Mouse (Mus musculus) megakaryocyte, embryonic 14.5 days (primary cell): ENCODE measurements around the gene Olfr1204. TPM values are rescaled to one million over a fixed set of nuclear protein-coding genes. Genes with fewer than 3 reads are reported as not detected.

ENCODE experiments used
- H3K27me3 ChIP-seq: replicated peaks from 2 replicates; pipeline ENCODE3; 2012; ENCODE audit warnings: inconsistent platforms
- H3K36me3 ChIP-seq: replicated peaks from 2 replicates; pipeline ENCODE3; 2012; ENCODE audit warnings: low read length, inconsistent platforms, mixed read lengths
- H3K4me1 ChIP-seq: 2 replicates; pipeline ENCODE4 v1.6.1; 2012; ENCODE audit warnings: inconsistent platforms
- H3K4me3 ChIP-seq: replicated peaks from 2 replicates; pipeline ENCODE3; 2012; ENCODE audit warnings: moderate library complexity, mild to moderate bottlenecking, inconsistent platforms
- H3K9me3 ChIP-seq: 2 replicates; pipeline ENCODE4 v1.6.1; 2012; ENCODE audit warnings: inconsistent platforms
- FLI1 ChIP-seq: IDR thresholded peaks from 2 replicates; pipeline ENCODE4 v1.6.1; 2012; ENCODE audit warnings: low read length, inconsistent platforms, mixed read lengths
- GATA1 ChIP-seq: IDR thresholded peaks from 3 replicates; pipeline ENCODE4 v1.6.1; 2012; ENCODE audit warnings: mixed read lengths, low read length, inconsistent platforms, borderline replicate concordance
- polyA plus RNA-seq: library from polyadenylated mRNA; stranded (reverse); fragments of >175 nt; gene quantifications from 2 replicates; pipeline ENCODE4 v1.2.3, GENCODE M21; 2012; ENCODE audit warnings: low replicate concordance; ENCODE audit not compliant: insufficient read depth

Olfr1204 gene
- polyA plus RNA-seq, result not detected in 2 replicates

GRCm38 (mm10) chr2:88848992-88849391 lies at the start of gene Olfr1204:
TSS of gene Olfr1204 (plus strand) at chr2:88849292.
- Histone ChIP-seq H3K36me3 (no peaks in the 10 kb centered on the region), H3K4me1 (no peaks in the 10 kb centered on the region), H3K27me3 (no peaks in the 10 kb centered on the region), H3K9me3 (no peaks in the 10 kb centered on the region), H3K4me3 (no peak within 1 kb of the TSS)
- TF ChIP-seq FLI1, result no peak
- TF ChIP-seq GATA1, result no peak

GRCm38 (mm10) chr2:88814196-88814595 lies 34.9 kb upstream of the Olfr1204 start, which contains the start of gene Olfr1202:
TSS of gene Olfr1202 (plus strand) at chr2:88814496.
- TF ChIP-seq GATA1, result no peak
- TF ChIP-seq FLI1, result no peak
- Histone ChIP-seq H3K9me3 (no peaks in the 10 kb centered on the region), H3K36me3 (no peaks in the 10 kb centered on the region), H3K4me1 (no peaks in the 10 kb centered on the region), H3K4me3 (no peak within 1 kb of the TSS), H3K27me3 (no peaks in the 10 kb centered on the region)

GRCm38 (mm10) chr2:88829437-88829836 lies 19.7 kb upstream of the Olfr1204 start, which contains the start of gene Olfr1205:
TSS of gene Olfr1205 (plus strand) at chr2:88829737.
- Histone ChIP-seq H3K36me3 (no peaks in the 10 kb centered on the region), H3K4me1 (no peaks in the 10 kb centered on the region), H3K4me3 (no peak within 1 kb of the TSS), H3K27me3 (no peaks in the 10 kb centered on the region), H3K9me3 (no peaks in the 10 kb centered on the region)
- TF ChIP-seq GATA1, result no peak
- no peak for TF ChIP-seq FLI1

- H3K4me1 ChIP-seq, result no peaks in the 10 kb centered on the region
- no peak for TF ChIP-seq FLI1
- no peak for TF ChIP-seq GATA1
- no peaks in the 10 kb centered on the region for H3K27me3 ChIP-seq
- no peaks in the 10 kb centered on the region for H3K9me3 ChIP-seq
- H3K36me3 ChIP-seq, result no peaks in the 10 kb centered on the region
- H3K4me3 ChIP-seq, result no peak overlapping the region
Observed at GRCm38 (mm10) chr2:88838477-88838876, 10.6 kb upstream of the Olfr1204 start.

GRCm38 (mm10) chr2:88862931-88863330 lies 13.8 kb downstream of the Olfr1204 start, which contains the start of gene Olfr1206:
TSS of gene Olfr1206 (plus strand) at chr2:88863231.
- no peaks in the 10 kb centered on the region for H3K4me1 ChIP-seq
- no peaks in the 10 kb centered on the region for H3K36me3 ChIP-seq
- H3K27me3 ChIP-seq, result no peaks in the 10 kb centered on the region
- H3K9me3 ChIP-seq, result peaks cover 5% of the 10 kb centered on the region; the same call in 1 of the 2 replicates
- H3K4me3 ChIP-seq, result no peak within 1 kb of the TSS
- TF ChIP-seq GATA1 (no peak), FLI1 (no peak)

- H3K27me3 ChIP-seq, result no peaks in the 10 kb centered on the region
- TF ChIP-seq GATA1 (no peak), FLI1 (no peak)
- H3K4me3 ChIP-seq, result no peak within 1 kb of the TSS
- H3K9me3 ChIP-seq, result 0 out of 2 replicates have a peak, but pooled peaks cover 3% of the 10 kb centered on the region
- H3K4me1 ChIP-seq, result no peaks in the 10 kb centered on the region
- no peaks in the 10 kb centered on the region for H3K36me3 ChIP-seq
Observed at GRCm38 (mm10) chr2:88902211-88902610, 53.1 kb downstream of the Olfr1204 start, which contains the start of gene Olfr1208. TSS of gene Olfr1208 (minus strand) at chr2:88902311.

Other genes with a start within 250 kb of the Olfr1204 start
- gene Olfr1191-ps1, start 208.8 kb upstream of the Olfr1204 start, polyA plus RNA-seq, result not detected in 2 replicates
- gene Olfr1192-ps1, start 200.8 kb upstream of the Olfr1204 start, polyA plus RNA-seq, result not detected in 2 replicates
- not detected in 2 replicates for gene Olfr1193, start 173.7 kb upstream of the Olfr1204 start, polyA plus RNA-seq
- gene Olfr1195, start 160.1 kb upstream of the Olfr1204 start, polyA plus RNA-seq, result not detected in 2 replicates
- not detected in 2 replicates for gene Olfr1196, start 144.7 kb upstream of the Olfr1204 start, polyA plus RNA-seq
- gene Olfr1197, start 116.9 kb upstream of the Olfr1204 start, polyA plus RNA-seq, result not detected in 2 replicates
- gene Olfr1198, start 97.9 kb upstream of the Olfr1204 start, polyA plus RNA-seq, result not detected in 2 replicates
- not detected in 2 replicates for gene Olfr1199, start 88.8 kb upstream of the Olfr1204 start, polyA plus RNA-seq
- not detected in 2 replicates for gene Olfr1200, start 78.8 kb upstream of the Olfr1204 start, polyA plus RNA-seq
- not detected in 2 replicates for gene Olfr1201, start 56.3 kb upstream of the Olfr1204 start, polyA plus RNA-seq
- 0.12 TPM in 1 of 2 replicates, not detected in the other for gene Olfr1202, start 34.8 kb upstream of the Olfr1204 start, polyA plus RNA-seq
- gene Olfr1205, start 19.6 kb upstream of the Olfr1204 start, polyA plus RNA-seq, result not detected in 2 replicates
- gene Olfr1206, start 13.9 kb downstream of the Olfr1204 start, polyA plus RNA-seq, result not detected in 2 replicates
- not detected in 2 replicates for gene Olfr1208, start 53.0 kb downstream of the Olfr1204 start, polyA plus RNA-seq
- not detected in 2 replicates for gene Olfr1209, start 65.9 kb downstream of the Olfr1204 start, polyA plus RNA-seq
- not detected in 2 replicates for gene Olfr1211, start 88.8 kb downstream of the Olfr1204 start, polyA plus RNA-seq
- not detected in 2 replicates for gene Olfr1212, start 104.7 kb downstream of the Olfr1204 start, polyA plus RNA-seq
- gene Gm13762, start 131.0 kb downstream of the Olfr1204 start, polyA plus RNA-seq, result not detected in 2 replicates
- not detected in 2 replicates for gene Olfr1214, start 143.4 kb downstream of the Olfr1204 start, polyA plus RNA-seq
- gene Olfr1215, start 157.7 kb downstream of the Olfr1204 start, polyA plus RNA-seq, result not detected in 2 replicates
- gene Olfr1216, start 169.0 kb downstream of the Olfr1204 start, polyA plus RNA-seq, result not detected in 2 replicates
- gene Olfr1217, start 182.8 kb downstream of the Olfr1204 start, polyA plus RNA-seq, result not detected in 2 replicates
- not detected in 2 replicates for gene Olfr1218, start 211.9 kb downstream of the Olfr1204 start, polyA plus RNA-seq
- not detected in 2 replicates for gene Olfr1219, start 234.2 kb downstream of the Olfr1204 start, polyA plus RNA-seq